Mouse (Mus musculus): ENCODE data around the gene Ick. TPM values are rescaled to one million over a fixed set of nuclear protein-coding genes. Genes with fewer than 3 reads are reported as not detected.
A peak's percentile ranks its signal among the peaks of the same experiment; 100 is the strongest.

The Ick gene
- polyA plus RNA-seq, 1 experiment from 2014 or later, result 37.1 TPM

DNA sequence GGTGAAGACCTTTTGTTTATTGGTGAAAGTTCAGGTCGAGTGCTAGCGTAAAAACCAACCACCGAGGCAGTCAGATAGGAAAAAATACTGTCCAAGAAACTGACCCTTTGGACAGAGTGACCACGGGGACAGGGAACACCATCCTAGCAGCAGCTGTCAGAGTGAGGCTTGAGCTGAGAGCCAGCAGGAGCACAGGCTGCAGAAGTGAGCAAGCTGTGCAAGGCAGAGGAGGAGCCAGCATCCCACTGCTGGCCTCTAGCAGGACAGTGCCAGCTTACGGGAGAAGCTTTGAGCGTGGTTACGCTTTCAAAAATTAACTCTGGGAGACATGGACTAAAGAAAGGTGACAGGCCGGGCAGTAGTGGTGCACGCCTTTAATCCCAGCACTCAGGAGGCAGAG is 21.2 kb upstream of the Ick start:
- Histone ChIP-seq H3K27me3 (no peaks in the 10 kb centered on the region), H3K9ac (no peak overlapping the region), H3K36me3 (peaks cover 65% of the 10 kb centered on the region), H3K4me1 (replicated peaks) (no peaks in the 10 kb centered on the region), H3K4me2 (no peak overlapping the region), H3K27ac (no peak overlapping the region), H3K9me3 (no peaks in the 10 kb centered on the region), H3K4me3 (no peak overlapping the region)
- no peak for ATAC-seq (ENCODE audit: low FRiP score)
- 89% methylated on average over 9 of the region's 9 CpGs for WGBS

DNA sequence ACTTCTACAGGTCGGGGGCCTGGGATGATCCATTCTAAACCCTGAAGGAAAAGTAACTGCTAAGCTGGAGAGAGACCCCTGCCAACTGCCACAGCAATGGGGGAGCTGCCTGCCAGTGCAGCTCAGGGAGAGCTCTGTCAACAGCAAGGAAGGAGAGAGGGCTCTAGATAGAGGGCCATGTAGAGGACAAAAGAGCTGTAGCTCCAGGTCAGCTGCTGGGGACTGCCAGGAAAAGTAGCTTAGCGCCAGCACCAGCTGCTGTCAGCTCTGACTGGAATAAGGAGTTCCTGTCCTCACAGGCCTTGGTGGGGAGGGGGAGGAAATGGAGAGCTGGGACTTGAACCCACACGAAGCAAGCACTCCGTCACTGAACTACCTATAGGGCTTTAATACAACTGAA is 20.5 kb upstream of the Ick start:
- WGBS, result 83% methylated on average over 4 of the region's 4 CpGs
- Histone ChIP-seq H3K9ac (no peak overlapping the region), H3K4me1 (replicated peaks) (no peaks in the 10 kb centered on the region), H3K36me3 (peaks cover 67% of the 10 kb centered on the region), H3K9me3 (no peaks in the 10 kb centered on the region), H3K27me3 (no peaks in the 10 kb centered on the region), H3K4me3 (no peak overlapping the region), H3K27ac (no peak overlapping the region), H3K4me2 (no peak overlapping the region)
- ATAC-seq (ENCODE audit: low FRiP score), result 0 out of 2 replicates have a peak, but pooled peaks have one; percentile 24

DNA sequence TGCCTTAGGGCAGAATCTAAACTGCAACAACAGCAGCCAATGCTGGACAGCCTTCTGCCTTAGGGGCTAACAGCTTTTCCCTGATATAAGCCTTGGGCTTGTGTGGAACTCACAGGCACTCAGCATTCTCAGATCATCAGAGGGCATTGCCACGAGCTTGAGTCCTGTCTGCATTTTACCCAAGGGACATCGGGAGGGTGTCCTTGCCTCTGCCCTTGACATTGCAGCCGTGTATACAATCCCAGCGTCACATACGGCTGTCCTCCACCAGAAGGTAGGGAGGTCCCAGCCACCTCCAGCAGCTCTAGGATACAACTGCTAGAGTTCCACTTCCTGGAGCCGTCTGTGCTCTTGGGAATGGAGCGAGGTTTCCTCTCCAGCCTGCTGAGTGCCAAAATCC is 20.0 kb upstream of the Ick start:
- Histone ChIP-seq H3K9me3 (no peaks in the 10 kb centered on the region), H3K9ac (no peak overlapping the region), H3K4me2 (no peak overlapping the region), H3K4me3 (no peak overlapping the region), H3K27ac (no peak overlapping the region), H3K27me3 (no peaks in the 10 kb centered on the region), H3K36me3 (peaks cover 62% of the 10 kb centered on the region), H3K4me1 (replicated peaks) (no peaks in the 10 kb centered on the region)
- 89% methylated on average over 7 of the region's 7 CpGs for WGBS
- ATAC-seq (ENCODE audit: low FRiP score), result no peak

DNA sequence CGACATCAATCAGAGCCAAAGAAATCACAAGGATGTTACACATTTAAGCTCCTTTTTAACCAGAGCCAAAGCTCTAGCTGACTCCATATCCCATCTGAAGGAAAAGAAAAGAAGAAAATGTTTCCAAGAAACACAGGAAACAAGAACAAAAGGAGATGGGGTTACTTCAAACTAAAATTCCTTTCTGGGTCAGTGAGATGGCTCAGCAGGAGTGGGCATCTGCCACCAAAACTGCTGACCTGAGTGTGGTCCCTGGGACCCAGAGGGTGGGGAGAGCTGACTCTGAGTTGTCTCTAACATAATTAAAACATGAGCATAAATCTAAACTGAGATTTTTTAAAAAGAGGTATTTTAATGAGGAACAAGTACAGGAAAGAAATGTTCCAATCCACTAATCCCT is 19.1 kb upstream of the Ick start:
- H3K4me1 ChIP-seq (replicated peaks), result no peaks in the 10 kb centered on the region
- no peak overlapping the region for H3K27ac ChIP-seq
- no peak overlapping the region for H3K4me2 ChIP-seq
- WGBS, result 83% methylated on average over 1 of the region's 1 CpGs
- H3K27me3 ChIP-seq, result no peaks in the 10 kb centered on the region
- no peaks in the 10 kb centered on the region for H3K9me3 ChIP-seq
- no peak overlapping the region for H3K4me3 ChIP-seq
- no peak for ATAC-seq (ENCODE audit: low FRiP score)
- peaks cover 59% of the 10 kb centered on the region for H3K36me3 ChIP-seq
- H3K9ac ChIP-seq, result no peak overlapping the region

DNA sequence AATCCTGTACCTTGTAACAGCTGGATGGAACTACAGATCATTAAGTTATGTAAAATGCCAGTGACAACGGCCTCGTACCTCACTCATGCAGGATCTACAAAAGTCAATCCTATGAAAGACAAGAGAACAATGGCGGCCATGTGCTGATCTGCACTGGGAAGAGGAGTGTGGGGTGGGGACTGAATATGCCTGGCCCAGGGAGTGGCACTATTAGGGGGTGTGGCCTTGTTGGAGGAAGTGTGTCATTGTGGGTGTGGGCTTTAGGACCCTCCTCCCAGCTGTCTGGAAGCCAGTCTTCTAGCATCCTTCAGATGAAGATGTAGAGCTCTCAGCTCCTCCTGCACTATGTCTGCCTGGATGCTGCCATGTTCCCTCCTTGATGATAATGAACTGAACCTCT is 18.4 kb upstream of the Ick start:
- no peak for ATAC-seq (ENCODE audit: low FRiP score)
- H3K36me3 ChIP-seq, result peaks cover 59% of the 10 kb centered on the region

DNA sequence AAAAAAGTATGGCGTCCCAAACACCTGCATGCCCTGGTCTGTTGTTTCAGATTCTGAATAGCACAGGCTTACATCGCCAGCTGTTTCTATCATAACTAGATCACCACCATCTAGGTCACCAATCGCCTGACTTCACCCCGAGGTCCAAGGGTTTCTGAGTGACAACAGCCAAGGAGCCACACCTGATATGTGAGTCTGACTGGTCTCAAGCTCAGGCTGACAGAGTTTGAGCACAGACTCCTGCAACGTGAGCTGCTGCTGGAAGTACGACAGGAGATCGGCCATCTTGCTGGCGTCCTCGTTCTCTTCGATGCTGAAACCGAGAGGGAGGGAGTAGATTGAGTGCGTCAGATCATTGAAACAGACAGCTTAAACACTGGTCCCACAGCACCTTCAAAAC is 13.3 kb upstream of the Ick start:
- no peak for ATAC-seq (ENCODE audit: low FRiP score)
- H3K9me3 ChIP-seq, result peaks cover 5% of the 10 kb centered on the region; the same call in 1 of the 2 replicates
- H3K4me3 ChIP-seq, result no peak overlapping the region
- H3K27me3 ChIP-seq, result no peaks in the 10 kb centered on the region
- WGBS, result 94% methylated on average over 12 of the region's 12 CpGs
- no peaks in the 10 kb centered on the region for H3K4me1 ChIP-seq (replicated peaks)
- no peak overlapping the region for H3K9ac ChIP-seq
- H3K4me2 ChIP-seq, result no peak overlapping the region
- H3K27ac ChIP-seq, result no peak overlapping the region
- H3K36me3 ChIP-seq, result peaks cover 67% of the 10 kb centered on the region

More for the DNA sequence above, 18.4 kb upstream of the Ick start:
- no peaks in the 10 kb centered on the region for H3K27me3 ChIP-seq
- no peak overlapping the region for H3K27ac ChIP-seq
- H3K9me3 ChIP-seq, result no peaks in the 10 kb centered on the region
- 85% methylated on average over 3 of the region's 3 CpGs for WGBS
- H3K4me3 ChIP-seq, result no peak overlapping the region
- H3K4me1 ChIP-seq (replicated peaks), result no peaks in the 10 kb centered on the region
- no peak overlapping the region for H3K4me2 ChIP-seq
- no peak overlapping the region for H3K9ac ChIP-seq

DNA sequence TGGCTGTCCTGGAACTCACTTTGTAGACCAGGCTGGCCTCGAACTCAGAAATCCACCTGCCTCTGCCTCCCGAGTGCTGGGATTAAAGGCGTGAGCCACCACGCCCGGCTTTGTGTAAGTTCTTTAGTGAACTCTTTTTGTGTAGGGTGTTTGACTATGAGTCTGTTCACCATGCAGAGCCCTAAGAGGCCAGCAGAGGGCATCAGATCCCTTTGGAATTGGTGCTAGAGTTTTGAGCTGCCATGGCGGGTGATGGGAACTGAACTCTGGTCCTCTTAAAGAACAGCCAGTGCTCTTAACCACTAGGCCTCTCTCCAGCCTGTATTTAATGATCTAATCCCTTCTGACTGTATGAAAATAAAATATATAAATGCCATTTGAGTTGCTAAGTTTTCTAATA is 12.6 kb upstream of the Ick start:
- Histone ChIP-seq H3K27me3 (no peaks in the 10 kb centered on the region), H3K36me3 (peaks cover 69% of the 10 kb centered on the region), H3K4me2 (no peak overlapping the region), H3K27ac (no peak overlapping the region), H3K4me3 (no peak overlapping the region), H3K9ac (no peak overlapping the region), H3K9me3 (peaks cover 5% of the 10 kb centered on the region; the same call in 1 of the 2 replicates), H3K4me1 (replicated peaks) (no peaks in the 10 kb centered on the region)
- ATAC-seq (ENCODE audit: low FRiP score), result no peak
- WGBS, result 98% methylated on average over 6 of the region's 6 CpGs

DNA sequence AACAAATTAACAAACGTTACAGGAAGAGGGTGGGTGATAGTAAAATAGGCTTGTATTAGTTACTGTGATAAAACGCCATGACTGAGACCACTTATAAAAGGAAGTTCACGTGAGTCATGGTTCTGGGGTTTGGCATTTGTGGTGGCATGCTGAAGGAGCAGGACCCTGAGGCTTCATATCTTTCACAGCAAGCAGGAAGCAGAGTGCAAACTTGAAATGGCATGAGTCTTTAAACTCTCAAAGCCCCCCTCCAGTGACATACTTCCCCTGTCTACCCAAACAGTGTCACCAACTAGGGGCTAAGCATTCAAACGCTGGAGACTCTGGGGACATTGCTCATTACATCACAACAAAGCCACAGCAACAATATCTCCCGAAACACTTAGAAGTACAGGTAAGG is 8.0 kb upstream of the Ick start:
- Histone ChIP-seq H3K9ac (no peak overlapping the region), H3K4me2 (no peak overlapping the region), H3K36me3 (peaks cover 58% of the 10 kb centered on the region), H3K9me3 (peaks cover 5% of the 10 kb centered on the region; the same call in 1 of the 2 replicates), H3K27me3 (no peaks in the 10 kb centered on the region), H3K4me3 (no peak overlapping the region), H3K4me1 (replicated peaks) (0 out of 2 replicates have a peak, but pooled peaks cover 2% of the 10 kb centered on the region), H3K27ac (no peak overlapping the region)
- 86% methylated on average over 5 of the region's 5 CpGs for WGBS
- no peak for ATAC-seq (ENCODE audit: low FRiP score)

DNA sequence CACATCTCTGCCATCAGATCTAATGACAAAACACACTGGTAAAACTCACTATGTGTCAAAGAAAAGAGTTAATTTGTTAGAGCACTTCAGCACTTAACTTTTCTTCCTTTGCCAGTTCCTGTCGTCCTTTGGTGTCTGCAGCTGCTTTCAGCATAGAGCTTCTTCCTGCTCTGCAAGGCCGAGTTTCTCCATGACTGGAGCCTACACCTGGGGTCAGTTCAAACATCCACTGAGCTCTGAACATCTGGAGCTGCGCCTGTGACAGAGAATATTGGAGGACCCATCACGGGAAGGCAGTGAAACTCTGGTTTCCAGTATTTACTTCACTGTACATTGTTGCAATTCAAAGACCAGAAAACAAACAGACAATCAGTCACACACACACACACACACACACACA is 7.6 kb upstream of the Ick start:
- H3K27ac ChIP-seq, result no peak overlapping the region

DNA sequence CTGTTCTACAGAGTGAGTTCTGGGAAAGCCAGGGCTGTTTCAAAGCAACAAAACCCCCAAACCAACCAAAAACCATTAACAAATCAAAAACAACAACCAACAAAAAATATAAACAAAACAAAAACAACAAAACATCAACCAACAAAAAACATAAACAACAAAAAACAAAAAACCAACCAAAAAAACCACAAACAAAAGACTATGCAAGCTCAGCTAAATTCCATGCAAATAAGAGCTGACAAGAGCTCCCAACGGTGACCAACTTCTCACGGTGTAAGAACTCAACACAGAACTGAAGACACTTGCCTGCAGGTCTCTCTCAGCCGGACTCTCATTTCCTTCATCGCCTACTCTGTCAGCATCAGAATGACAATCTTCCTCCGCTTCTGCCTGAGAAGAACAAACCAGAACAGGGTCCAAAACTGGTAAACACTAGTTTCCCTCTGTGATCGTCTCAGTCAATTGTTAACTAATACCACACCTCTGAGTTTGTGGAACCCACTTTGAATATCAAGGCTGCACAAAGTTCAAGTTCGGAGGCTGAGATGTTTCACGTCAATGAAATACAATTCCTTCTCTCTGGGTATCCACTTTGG is 4.9 kb upstream of the Ick start:
- H3K9ac ChIP-seq, result no peak overlapping the region
- peaks cover 18% of the 10 kb centered on the region for H3K4me1 ChIP-seq (replicated peaks)
- peaks cover 30% of the 10 kb centered on the region for H3K36me3 ChIP-seq
- H3K27me3 ChIP-seq, result no peaks in the 10 kb centered on the region
- H3K27ac ChIP-seq, result no peak overlapping the region
- ATAC-seq (ENCODE audit: low FRiP score), result no peak
- no peaks in the 10 kb centered on the region for H3K9me3 ChIP-seq
- H3K4me3 ChIP-seq, result no peak overlapping the region
- 89% methylated on average over 8 of the region's 8 CpGs for WGBS
- no peak overlapping the region for H3K4me2 ChIP-seq

More for the DNA sequence above, 7.6 kb upstream of the Ick start:
- peaks cover 55% of the 10 kb centered on the region for H3K36me3 ChIP-seq
- H3K9ac ChIP-seq, result no peak overlapping the region
- no peak for ATAC-seq (ENCODE audit: low FRiP score)
- 0 out of 2 replicates have a peak, but pooled peaks cover 3% of the 10 kb centered on the region for H3K4me1 ChIP-seq (replicated peaks)
- no peaks in the 10 kb centered on the region for H3K27me3 ChIP-seq
- H3K4me2 ChIP-seq, result no peak overlapping the region
- WGBS, result 71% methylated on average over 4 of the region's 4 CpGs
- no peak overlapping the region for H3K4me3 ChIP-seq
- peaks cover 5% of the 10 kb centered on the region; the same call in 1 of the 2 replicates for H3K9me3 ChIP-seq

DNA sequence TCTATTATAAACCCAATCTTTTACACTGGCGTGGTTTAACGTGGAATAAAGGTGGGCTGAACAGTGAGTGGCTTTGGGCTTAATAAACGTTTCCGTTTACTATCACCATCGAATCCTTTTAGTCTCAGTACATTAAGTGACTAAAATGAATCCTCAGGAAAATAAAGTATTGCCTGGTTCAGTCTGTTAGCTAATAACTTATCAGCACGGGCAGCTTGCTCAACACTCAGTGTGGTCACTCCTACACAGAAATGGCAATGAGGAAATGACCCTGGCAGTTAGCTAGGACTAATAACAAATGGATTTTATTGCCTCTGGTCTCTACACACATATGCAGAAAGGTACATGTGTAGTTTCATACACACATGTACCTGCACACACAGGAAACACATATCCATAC is 4.0 kb upstream of the Ick start:
- Histone ChIP-seq H3K36me3 (peaks cover 25% of the 10 kb centered on the region), H3K4me1 (replicated peaks) (peaks cover 27% of the 10 kb centered on the region), H3K27ac (no peak overlapping the region), H3K9me3 (no peaks in the 10 kb centered on the region), H3K27me3 (no peaks in the 10 kb centered on the region), H3K4me2 (no peak overlapping the region), H3K4me3 (no peak overlapping the region), H3K9ac (no peak overlapping the region)
- no peak for ATAC-seq (ENCODE audit: low FRiP score)
- WGBS, result 94% methylated on average over 6 of the region's 6 CpGs

DNA sequence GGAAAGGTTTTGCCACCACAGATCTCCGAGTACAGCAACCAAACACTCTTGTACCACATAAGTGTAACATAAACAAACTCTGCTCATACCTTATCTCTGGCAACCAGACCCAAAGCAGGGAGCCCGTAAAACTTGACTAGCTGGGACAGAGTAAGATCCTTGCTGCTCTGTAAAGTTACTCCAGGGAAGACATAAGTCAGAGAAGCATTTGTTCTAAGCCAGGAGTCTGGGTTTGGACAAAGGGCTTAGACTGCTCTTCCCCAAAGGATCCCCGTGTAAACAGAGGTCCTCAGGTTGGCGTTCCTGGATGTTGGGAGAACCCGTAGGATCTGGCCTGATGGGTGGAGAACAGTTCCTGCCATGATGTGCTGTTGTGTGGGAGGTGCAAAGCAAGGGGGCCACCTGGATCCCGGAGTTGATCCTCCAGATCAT is 3.5 kb upstream of the Ick start:
- H3K4me1 ChIP-seq (replicated peaks), result peaks cover 27% of the 10 kb centered on the region
- H3K9me3 ChIP-seq, result no peaks in the 10 kb centered on the region
- no peak for ATAC-seq (ENCODE audit: low FRiP score)
- H3K27ac ChIP-seq, result no peak overlapping the region
- peaks cover 20% of the 10 kb centered on the region for H3K36me3 ChIP-seq
- no peak overlapping the region for H3K4me3 ChIP-seq
- H3K9ac ChIP-seq, result no peak overlapping the region
- 89% methylated on average over 6 of the region's 6 CpGs for WGBS
- no peaks in the 10 kb centered on the region for H3K27me3 ChIP-seq
- no peak overlapping the region for H3K4me2 ChIP-seq

DNA sequence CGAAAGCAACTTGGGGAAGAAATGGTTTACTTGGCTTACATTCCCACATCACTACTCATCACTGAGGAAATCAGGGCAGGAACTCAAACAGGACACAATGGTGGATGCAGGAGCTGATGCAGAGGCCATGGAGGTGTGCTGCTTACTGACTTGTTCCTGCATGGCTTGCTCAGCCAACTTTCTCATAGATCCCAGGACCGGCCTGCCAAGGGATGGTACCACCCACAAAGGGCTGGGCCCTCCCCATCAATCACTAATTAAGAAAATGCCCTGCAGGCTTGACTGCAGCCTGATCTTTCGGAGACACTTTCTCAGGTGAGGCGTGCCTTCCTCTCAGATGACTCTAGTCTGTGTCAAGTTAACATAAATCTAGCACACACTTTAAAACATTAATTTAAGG is 2.2 kb upstream of the Ick start:
- H3K27ac ChIP-seq, result no peak overlapping the region
- no peaks in the 10 kb centered on the region for H3K27me3 ChIP-seq
- ATAC-seq (ENCODE audit: low FRiP score), result no peak
- H3K4me2 ChIP-seq, result peak overlapping the region; percentile 93; the same call in 1 of the 2 replicates
- H3K9me3 ChIP-seq, result no peaks in the 10 kb centered on the region
- H3K36me3 ChIP-seq, result peaks cover 11% of the 10 kb centered on the region; the same call in 1 of the 2 replicates
- H3K9ac ChIP-seq, result peak overlapping the region; percentile 46; the same call in 1 of the 2 replicates
- H3K4me1 ChIP-seq (replicated peaks), result peaks cover 27% of the 10 kb centered on the region
- H3K4me3 ChIP-seq, result peak overlapping the region; percentile 7; the same call in 1 of the 2 replicates
- WGBS, result 84% methylated on average over 4 of the region's 4 CpGs
